Mouse (Mus musculus): ENCODE results near the gene Ndufa6. TPM values are rescaled to one million over a fixed set of nuclear protein-coding genes. Genes with fewer than 3 reads are reported as not detected.
"Not testable (repeated sequence)": the region's sequence is repeated elsewhere in the genome, so short reads cannot be mapped to it uniquely, and the experiment has no call there.

The Ndufa6 gene
- 493 TPM for polyA plus RNA-seq (2021)

- ATAC-seq (peak; percentile 97), DNase-seq (ENCODE audit: low read depth, low spot score) (peak; percentile 96)
- H3K27me3 ChIP-seq, result no peaks in the 10 kb centered on the region
- no peak for TF ChIP-seq CTCF (IDR thresholded peaks at IDR 0.05)
- in situ Hi-C loops (cut with MboI; ENCODE audit: low pct_unique_long_range_greater_than_20kb), result no loop called here
- ChIA-PET POLR2A (interaction anchor here (1.0 kb wide), 1 partner anchor 9 kb away, joined by 3 read pairs; no protein-coding TSS in a partner anchor), CTCF (interaction anchor here (2.4 kb wide), 1 partner anchor 16 kb away, joined by 5 read pairs; the partner anchor contains the start of genes Naga, Pheta2 and Smdt1)
Measured at GRCm38 (mm10) chr15:82354126-82354945, at the start of gene Ndufa6. Gene Ndufa6 (minus strand): TSS chr15:82354322.

DNA sequence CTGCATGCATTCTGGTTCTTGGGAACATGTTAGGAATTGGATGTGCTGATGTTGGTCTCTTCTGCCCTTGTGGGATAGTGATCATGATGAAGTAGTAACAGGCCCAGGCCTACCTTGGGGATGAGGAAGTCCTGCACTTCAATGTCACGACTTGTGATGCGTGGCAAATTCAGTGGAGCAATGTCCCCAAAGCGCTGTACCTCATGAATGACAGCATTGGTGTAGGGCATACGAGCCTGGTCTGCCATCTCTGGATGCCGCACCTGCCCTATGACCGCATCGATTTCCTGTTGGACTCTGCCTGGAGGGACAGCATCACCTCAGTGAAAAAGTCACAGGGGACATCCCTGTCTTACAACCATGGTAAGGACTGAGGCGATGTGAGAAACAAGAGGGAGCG is 49.5 kb upstream of the Ndufa6 start:
- H3K27me3 ChIP-seq, result peaks cover 2% of the 10 kb centered on the region
- ATAC-seq (no peak), DNase-seq (ENCODE audit: low read depth, low spot score) (no peak)
- no peak for TF ChIP-seq CTCF (IDR thresholded peaks at IDR 0.05)
- ChIA-PET CTCF (no interaction called here), POLR2A (no interaction called here)
- in situ Hi-C loops (cut with MboI; ENCODE audit: low pct_unique_long_range_greater_than_20kb), result no loop called here

DNA sequence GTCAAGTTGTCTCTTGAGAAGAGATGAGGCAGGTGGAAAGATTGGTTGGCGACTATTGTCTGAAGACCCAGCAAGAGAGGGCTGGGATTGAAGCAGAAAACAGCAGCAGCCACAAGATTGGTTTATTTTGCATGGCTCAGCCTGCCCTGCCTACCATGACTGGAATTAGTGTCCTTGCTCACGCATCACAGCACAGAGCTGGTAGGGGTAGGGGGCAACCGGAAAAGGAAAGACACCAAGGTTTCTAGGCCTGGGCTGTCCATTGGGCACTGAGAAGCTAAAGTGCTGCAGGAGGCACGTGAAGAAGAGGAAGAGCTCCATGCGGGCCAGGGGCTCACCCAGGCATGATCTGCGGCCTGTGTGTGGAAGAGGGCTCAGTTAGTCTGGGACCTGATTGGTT is 48.6 kb upstream of the Ndufa6 start:
- no peak for DNase-seq (ENCODE audit: low read depth, low spot score)
- in situ Hi-C loops (cut with MboI; ENCODE audit: low pct_unique_long_range_greater_than_20kb), result no loop called here
- ATAC-seq, result no peak
- H3K27me3 ChIP-seq, result peaks cover 2% of the 10 kb centered on the region
- ChIA-PET POLR2A (no interaction called here), CTCF (no interaction called here)
- no peak for TF ChIP-seq CTCF (IDR thresholded peaks at IDR 0.05)

GRCm38 (mm10) chr15:82402106-82402505 is 48.0 kb upstream of the Ndufa6 start:
- ChIA-PET POLR2A (no interaction called here), CTCF (no interaction called here)
- no peak for TF ChIP-seq CTCF (IDR thresholded peaks at IDR 0.05)
- no peak for DNase-seq (ENCODE audit: low read depth, low spot score)
- ATAC-seq, result no peak
- in situ Hi-C loops (cut with MboI; ENCODE audit: low pct_unique_long_range_greater_than_20kb), result no loop called here
- H3K27me3 ChIP-seq, result peaks cover 2% of the 10 kb centered on the region

- ATAC-seq (no peak), DNase-seq (ENCODE audit: low read depth, low spot score) (no peak)
- ChIA-PET CTCF (no interaction called here), POLR2A (no interaction called here)
- H3K27me3 ChIP-seq, result peaks cover 2% of the 10 kb centered on the region
- no peak for TF ChIP-seq CTCF (IDR thresholded peaks at IDR 0.05)
- in situ Hi-C loops (cut with MboI; ENCODE audit: low pct_unique_long_range_greater_than_20kb), result no loop called here
Measured at GRCm38 (mm10) chr15:82401516-82401915, 47.4 kb upstream of the Ndufa6 start.

DNA sequence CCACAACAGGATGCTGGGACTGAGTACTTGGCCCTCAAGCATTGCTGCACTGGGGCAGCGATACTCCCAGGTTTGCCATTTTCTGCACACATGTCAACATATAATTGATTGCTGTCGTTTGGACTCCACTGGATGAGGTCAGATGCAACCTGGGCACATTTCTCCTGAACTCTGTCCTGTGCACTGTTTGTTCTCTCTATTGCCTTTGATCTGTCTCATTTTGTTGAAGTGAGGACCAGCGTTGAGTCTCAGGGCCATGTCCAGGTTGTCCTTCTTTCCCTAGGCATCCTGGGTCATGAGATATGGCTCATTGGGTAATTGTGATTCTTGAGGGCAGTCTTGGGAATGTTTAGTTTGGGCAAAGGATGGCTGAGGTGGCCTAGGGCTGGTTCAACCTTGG is 41.8 kb upstream of the Ndufa6 start:
- CTCF ChIA-PET, ATAC-seq: not testable (repeated sequence)
- in situ Hi-C loops (cut with MboI; ENCODE audit: low pct_unique_long_range_greater_than_20kb), result loop anchor here (5.0 kb wide), 1 partner anchor 51 kb away; no protein-coding TSS in a partner anchor

DNA sequence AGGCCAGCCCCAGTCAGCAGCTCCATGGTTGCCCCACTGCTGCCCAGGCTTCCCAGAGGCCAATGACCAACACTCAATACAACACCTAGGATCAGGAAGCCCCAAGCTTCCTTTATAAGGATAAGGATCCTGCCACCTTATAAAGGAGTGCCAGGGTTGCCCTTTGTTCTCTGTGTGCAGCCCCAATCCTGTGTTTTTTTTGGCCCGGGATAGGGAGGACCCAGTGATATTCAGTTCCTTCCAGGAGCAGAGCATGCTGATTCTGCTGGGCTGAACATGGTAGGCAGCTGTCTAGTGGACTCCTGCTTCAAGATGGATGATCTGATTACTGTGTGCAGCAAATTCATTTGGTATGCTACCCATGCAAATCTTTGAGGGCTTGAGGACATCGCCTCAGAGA is 39.8 kb upstream of the Ndufa6 start, which contains the start of gene Cyp2d11:
Gene Cyp2d11 (minus strand): TSS at position 101 of the 400 bp plus-strand sequence.
- CTCF ChIA-PET; H3K27me3 ChIP-seq; in situ Hi-C loops (cut with MboI; ENCODE audit: low pct_unique_long_range_greater_than_20kb); POLR2A ChIA-PET; DNase-seq (ENCODE audit: low read depth, low spot score); ATAC-seq: not testable (repeated sequence)

More for the DNA sequence above, 41.8 kb upstream of the Ndufa6 start:
- H3K27me3 ChIP-seq; DNase-seq (ENCODE audit: low read depth, low spot score); POLR2A ChIA-PET: not testable (repeated sequence)

- CTCF ChIA-PET; in situ Hi-C loops (cut with MboI; ENCODE audit: low pct_unique_long_range_greater_than_20kb); ATAC-seq; DNase-seq (ENCODE audit: low read depth, low spot score); POLR2A ChIA-PET: not testable (repeated sequence)
- peaks cover 13% of the 10 kb centered on the region for H3K27me3 ChIP-seq
Measured at GRCm38 (mm10) chr15:82389916-82390315, 35.8 kb upstream of the Ndufa6 start.

DNA sequence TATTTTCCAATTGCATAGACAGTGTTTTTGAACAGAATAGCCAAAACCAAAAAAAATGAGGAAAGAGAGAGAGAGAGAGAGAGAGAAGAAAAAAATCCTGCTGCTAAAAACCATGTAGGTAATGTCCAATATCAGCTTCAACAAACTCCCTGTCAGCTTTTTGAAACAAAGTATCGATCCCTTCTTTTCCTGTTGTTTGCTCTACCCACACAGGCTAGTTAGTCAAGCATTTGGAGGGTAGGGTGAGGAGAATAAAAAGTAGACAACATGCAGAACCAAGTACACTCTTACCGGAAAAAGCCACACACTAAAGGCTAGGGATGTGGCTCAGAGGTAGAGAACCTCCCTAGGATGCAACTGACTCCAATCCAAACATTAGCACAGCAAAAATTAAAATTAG is 31.6 kb upstream of the Ndufa6 start:
- H3K27me3 ChIP-seq, result peaks cover 34% of the 10 kb centered on the region
- DNase-seq (ENCODE audit: low read depth, low spot score) (no peak), ATAC-seq (no peak)
- ChIA-PET POLR2A (no interaction called here), CTCF (no interaction called here)
- in situ Hi-C loops (cut with MboI; ENCODE audit: low pct_unique_long_range_greater_than_20kb), result no loop called here
- TF ChIP-seq CTCF (IDR thresholded peaks at IDR 0.05), result no peak

- DNase-seq (ENCODE audit: low read depth, low spot score), result no peak
- CTCF ChIA-PET, result no interaction called here
Measured at GRCm38 (mm10) chr15:82382441-82382840, 28.3 kb upstream of the Ndufa6 start.

DNA sequence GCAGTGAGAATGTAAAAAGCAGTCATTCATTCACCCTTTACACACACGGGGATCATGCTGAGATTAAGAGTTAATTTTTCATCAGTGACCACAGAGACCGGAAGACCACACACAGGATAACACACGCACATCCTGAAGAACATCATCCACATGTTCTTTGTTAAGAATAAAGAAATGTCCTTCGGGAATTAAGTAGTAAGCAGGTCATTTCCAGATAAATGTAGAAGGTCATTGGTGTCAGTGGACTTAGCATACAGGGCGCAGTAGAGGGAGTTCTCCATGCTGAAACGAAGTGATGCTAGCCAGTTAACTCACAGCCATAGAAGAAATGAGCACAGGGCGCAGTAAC is 26.6 kb upstream of the Ndufa6 start:
- ATAC-seq, result no peak
- ChIA-PET CTCF (no interaction called here), POLR2A (interaction anchor here (0.7 kb wide), 1 partner anchor 10 kb away, joined by 3 read pairs; no protein-coding TSS in a partner anchor)
- DNase-seq (ENCODE audit: low read depth, low spot score), result no peak
- peaks cover 28% of the 10 kb centered on the region for H3K27me3 ChIP-seq
- in situ Hi-C loops (cut with MboI; ENCODE audit: low pct_unique_long_range_greater_than_20kb), result no loop called here
- no peak for TF ChIP-seq CTCF (IDR thresholded peaks at IDR 0.05)

More at GRCm38 (mm10) chr15:82382441-82382840, 28.3 kb upstream of the Ndufa6 start:
- in situ Hi-C loops (cut with MboI; ENCODE audit: low pct_unique_long_range_greater_than_20kb), result no loop called here
- TF ChIP-seq CTCF (IDR thresholded peaks at IDR 0.05), result no peak
- POLR2A ChIA-PET, result no interaction called here
- no peak for ATAC-seq
- H3K27me3 ChIP-seq, result peaks cover 34% of the 10 kb centered on the region
